Mouse (Mus musculus) erythroblast, adult 5-6 weeks (primary cell): ENCODE measurements around the gene Mmp25. TPM values are rescaled to one million over a fixed set of nuclear protein-coding genes. Genes with fewer than 3 reads are reported as not detected.
A peak's percentile ranks its signal among the peaks of the same experiment; 100 is the strongest.

Experiments
- ATAC-seq: replicated peaks from 2 replicates; pipeline ENCODE4 v1.8.0; 2016; ENCODE audit warnings: moderate number of reproducible peaks, mild to moderate bottlenecking, moderate TSS enrichment, inconsistent platforms; ENCODE audit not compliant: poor library complexity, low FRiP score, severe bottlenecking
- total RNA-seq, 2 experiments: library from RNA; stranded (forward) in 1 of 2; stranded (reverse) in 1 of 2; fragments of 150-400 nt in 1 of 2; fragments of 200-764, 138-1000 nt in 1 of 2; gene quantifications; 2 replicates each; pipeline versions ENCODE4 v1.2.3 to v1.2.4; 2015 to 2017; ENCODE audit warnings: low replicate concordance in 2 of 2

Mmp25 gene
- total RNA-seq (2015; ENCODE audit: low replicate concordance) (11.1 and 11.9 TPM in 2 replicates), total RNA-seq (2017; ENCODE audit: low replicate concordance) (3.1 and 4.0 TPM in 2 replicates)

GRCm38 (mm10) chr17:23644613-23645495, at the start of gene Mmp25:
TSS of gene Mmp25 (minus strand) at chr17:23645277.
- no peak for ATAC-seq

GRCm38 (mm10) chr17:23694491-23694890, 49.4 kb upstream of the Mmp25 start:
- ATAC-seq = no peak

GRCm38 (mm10) chr17:23683856-23684672, 39.0 kb upstream of the Mmp25 start, which contains the start of gene Cldn9:
TSS of gene Cldn9 (minus strand) at chr17:23684026.
- no peak for ATAC-seq

GRCm38 (mm10) chr17:23683226-23683625, 38.1 kb upstream of the Mmp25 start:
- no peak for ATAC-seq

GRCm38 (mm10) chr17:23682530-23682929, 37.5 kb upstream of the Mmp25 start:
- ATAC-seq = no peak

GRCm38 (mm10) chr17:23682092-23682491, 37.0 kb upstream of the Mmp25 start:
- no peak for ATAC-seq

GRCm38 (mm10) chr17:23681086-23681485, 36.0 kb upstream of the Mmp25 start:
- no peak for ATAC-seq

GRCm38 (mm10) chr17:23680336-23680735, 35.3 kb upstream of the Mmp25 start:
- ATAC-seq = no peak

GRCm38 (mm10) chr17:23679127-23679835, 34.2 kb upstream of the Mmp25 start, which contains the start of gene Cldn6:
TSS of gene Cldn6 (plus strand) at chr17:23679249.
- no peak for ATAC-seq

GRCm38 (mm10) chr17:23677236-23677679, 32.2 kb upstream of the Mmp25 start, which contains the start of gene Tnfrsf12a:
TSS of gene Tnfrsf12a (minus strand) at chr17:23677468.
- peak; percentile 52; the same call in 1 of the 2 replicates for ATAC-seq

GRCm38 (mm10) chr17:23676473-23677031, 31.5 kb upstream of the Mmp25 start:
- no peak for ATAC-seq

- no peak for ATAC-seq
Observed at GRCm38 (mm10) chr17:23675564-23676281, 30.6 kb upstream of the Mmp25 start.

- ATAC-seq = no peak
Observed at GRCm38 (mm10) chr17:23675127-23675526, 30.1 kb upstream of the Mmp25 start.

- ATAC-seq = no peak
Observed at GRCm38 (mm10) chr17:23674271-23674952, 29.3 kb upstream of the Mmp25 start.

GRCm38 (mm10) chr17:23673424-23674073, 28.5 kb upstream of the Mmp25 start, which contains the start of the genes Hcfc1r1 and Thoc6:
TSS of gene Hcfc1r1 (plus strand) at chr17:23673596.
TSS of gene Thoc6 (minus strand) at chr17:23673882.
- peak; percentile 90 for ATAC-seq

GRCm38 (mm10) chr17:23672761-23673160, 27.7 kb upstream of the Mmp25 start:
- ATAC-seq = no peak

GRCm38 (mm10) chr17:23671519-23671918, 26.4 kb upstream of the Mmp25 start:
- ATAC-seq = no peak
